Mouse (Mus musculus) forebrain, embryonic 15.5 days (tissue): ENCODE results near the gene Kcnmb2. TPM values are rescaled to one million over a fixed set of nuclear protein-coding genes. Genes with fewer than 3 reads are reported as not detected.

Source experiments
- ATAC-seq: fragments of 200-750 bp; cut with Nextera tagmentation; replicated peaks from 2 replicates; pipeline ENCODE4 v1.8.0; 2017; ENCODE audit warnings: mild to moderate bottlenecking, moderate TSS enrichment, moderate library complexity
- H3K27ac ChIP-seq: fragments of 300-500 bp; sonication (generic); replicated peaks from 2 replicates; pipeline ENCODE4 v1.5.1; 2015; ENCODE audit warnings: mild to moderate bottlenecking, inconsistent platforms
- H3K27me3 ChIP-seq: fragments of 300-500 bp; sonication (generic); 2 replicates; pipeline ENCODE4 v1.6.1; 2015; ENCODE audit warnings: inconsistent platforms
- H3K36me3 ChIP-seq: fragments of 300-500 bp; sonication (generic); 2 replicates; pipeline ENCODE4 v1.6.1; 2015; ENCODE audit warnings: mild to moderate bottlenecking, inconsistent platforms
- H3K4me1 ChIP-seq: fragments of 300-500 bp; sonication (generic); 2 replicates; pipeline ENCODE4 v1.6.1; 2015; ENCODE audit warnings: inconsistent platforms
- H3K4me2 ChIP-seq: fragments of 300-500 bp; sonication (generic); replicated peaks from 2 replicates; pipeline ENCODE4 v1.6.1; 2015; ENCODE audit warnings: mild to moderate bottlenecking, inconsistent platforms
- H3K4me3 ChIP-seq: fragments of 300-500 bp; sonication (generic); 2 replicates; pipeline ENCODE4 v1.5.1; 2015; ENCODE audit warnings: mild to moderate bottlenecking, inconsistent platforms
- H3K9ac ChIP-seq: fragments of 300-500 bp; sonication (generic); replicated peaks from 2 replicates; pipeline ENCODE4 v1.6.1; 2015; ENCODE audit warnings: mild to moderate bottlenecking, inconsistent platforms
- H3K9me3 ChIP-seq: fragments of 300-500 bp; sonication (generic); 2 replicates; pipeline ENCODE4 v1.6.1; 2016; ENCODE audit warnings: inconsistent platforms
- WGBS: fragments of 180-500 bp; shearing (Covaris S2); methylation state at CpG from one replicate; pipeline ENCODE4 v1.1.7; 2015; ENCODE audit warnings: mixed read lengths; 5-methylcytosine and 5-hydroxymethylcytosine counted together
- polyA plus RNA-seq: library from polyadenylated mRNA; unstranded; fragments of >200 nt; fragmentation: Nextera tagmentation; extraction: Ambion mirVana; gene quantifications from 2 replicates; pipeline ENCODE4 v1.2.1, GENCODE M21; 2015

Kcnmb2 gene
- polyA plus RNA-seq, 1 experiment from 2014 or later = 3.6 TPM

- no peak overlapping the region for H3K27ac ChIP-seq
- no peaks in the 10 kb centered on the region for H3K36me3 ChIP-seq
- H3K27me3 ChIP-seq = no peaks in the 10 kb centered on the region
- 0 out of 2 replicates have a peak, but pooled peaks cover 4% of the 10 kb centered on the region for H3K4me1 ChIP-seq
- ATAC-seq = 0 out of 2 replicates have a peak, but pooled peaks have one; percentile 28
- H3K9ac ChIP-seq = no peak overlapping the region
- no peaks in the 10 kb centered on the region for H3K9me3 ChIP-seq
- H3K4me2 ChIP-seq = no peak overlapping the region
- 81% methylated on average over 10 of the region's 10 CpGs for WGBS
- H3K4me3 ChIP-seq = no peak overlapping the region
Measured at GRCm38 (mm10) chr3:32029375-32030050, 127.2 kb downstream of the Kcnmb2 start.

DNA sequence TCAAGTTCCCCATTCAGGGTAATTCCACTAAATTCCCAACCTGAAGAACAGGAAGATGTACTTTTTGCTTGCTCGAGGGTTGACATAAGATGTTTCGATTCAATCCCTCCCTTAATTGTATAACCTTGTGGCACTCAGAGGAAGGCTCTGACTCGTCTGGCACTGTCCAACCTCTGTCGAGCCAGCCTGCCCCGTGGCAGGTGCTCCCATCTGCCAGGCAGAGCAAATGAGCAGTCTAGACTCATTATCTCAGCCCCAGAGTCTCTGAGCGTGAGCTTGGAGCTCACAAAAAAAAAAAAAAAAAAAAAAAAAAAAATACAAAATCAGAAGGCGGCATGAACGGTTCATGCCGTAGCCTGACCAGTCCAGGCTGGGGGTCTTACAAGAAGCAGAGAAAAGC, 130.1 kb downstream of the Kcnmb2 start:
- no peaks in the 10 kb centered on the region for H3K36me3 ChIP-seq
- 53% methylated on average over 9 of the region's 9 CpGs for WGBS
- no peak overlapping the region for H3K4me2 ChIP-seq
- H3K9me3 ChIP-seq = no peaks in the 10 kb centered on the region
- H3K27me3 ChIP-seq = no peaks in the 10 kb centered on the region
- no peak for ATAC-seq
- no peak overlapping the region for H3K9ac ChIP-seq
- H3K4me1 ChIP-seq = 0 out of 2 replicates have a peak, but pooled peaks cover 4% of the 10 kb centered on the region
- no peak overlapping the region for H3K27ac ChIP-seq
- H3K4me3 ChIP-seq = no peak overlapping the region

GRCm38 (mm10) chr3:32043814-32044213, 141.5 kb downstream of the Kcnmb2 start:
- H3K27me3 ChIP-seq = no peaks in the 10 kb centered on the region
- no peaks in the 10 kb centered on the region for H3K4me1 ChIP-seq
- H3K36me3 ChIP-seq = no peaks in the 10 kb centered on the region
- no peak overlapping the region for H3K27ac ChIP-seq
- H3K4me2 ChIP-seq = no peak overlapping the region
- no peak for ATAC-seq
- H3K9me3 ChIP-seq = no peaks in the 10 kb centered on the region
- H3K9ac ChIP-seq = no peak overlapping the region
- no peak overlapping the region for H3K4me3 ChIP-seq
- WGBS = 60% methylated on average over 3 of the region's 3 CpGs

- no peak for ATAC-seq
- Histone ChIP-seq H3K9ac (no peak overlapping the region), H3K36me3 (no peaks in the 10 kb centered on the region), H3K4me1 (no peaks in the 10 kb centered on the region), H3K27ac (no peak overlapping the region), H3K4me3 (no peak overlapping the region), H3K27me3 (no peaks in the 10 kb centered on the region), H3K4me2 (no peak overlapping the region), H3K9me3 (no peaks in the 10 kb centered on the region)
- 82% methylated on average over 3 of the region's 3 CpGs for WGBS
Measured at GRCm38 (mm10) chr3:32048777-32049176, 146.5 kb downstream of the Kcnmb2 start.

DNA sequence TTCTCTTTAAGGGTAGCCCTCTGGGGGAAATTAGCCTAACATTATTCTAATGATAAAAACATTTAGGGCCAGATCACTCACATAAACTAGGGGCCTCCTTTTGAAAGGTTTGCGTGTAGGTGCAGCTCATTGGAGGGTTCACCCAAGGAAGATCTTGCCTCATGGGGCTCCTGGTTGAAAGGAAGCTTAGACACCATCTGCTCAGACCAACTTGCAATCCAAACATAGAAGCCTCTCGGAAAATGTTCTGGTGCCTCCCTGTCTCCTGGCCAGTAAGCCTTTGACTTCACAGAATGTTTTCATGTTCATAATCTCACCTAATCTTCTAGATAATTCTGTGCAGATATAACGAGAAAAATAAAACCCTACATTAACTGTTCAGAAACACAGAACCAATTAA, 150.3 kb downstream of the Kcnmb2 start:
- Histone ChIP-seq H3K4me1 (no peaks in the 10 kb centered on the region), H3K4me3 (no peak overlapping the region), H3K9ac (no peak overlapping the region), H3K27me3 (no peaks in the 10 kb centered on the region), H3K9me3 (no peaks in the 10 kb centered on the region), H3K4me2 (no peak overlapping the region), H3K27ac (no peak overlapping the region), H3K36me3 (no peaks in the 10 kb centered on the region)
- 68% methylated on average over 3 of the region's 3 CpGs for WGBS
- no peak for ATAC-seq

- H3K4me1 ChIP-seq = no peaks in the 10 kb centered on the region
- no peaks in the 10 kb centered on the region for H3K36me3 ChIP-seq
- no peak for ATAC-seq
- no peaks in the 10 kb centered on the region for H3K27me3 ChIP-seq
- no peak overlapping the region for H3K27ac ChIP-seq
- WGBS = 91% methylated on average over 10 of the region's 10 CpGs
- H3K9me3 ChIP-seq = no peaks in the 10 kb centered on the region
- H3K4me3 ChIP-seq = no peak overlapping the region
- H3K4me2 ChIP-seq = no peak overlapping the region
- H3K9ac ChIP-seq = no peak overlapping the region
Measured at GRCm38 (mm10) chr3:32053610-32054241, 151.4 kb downstream of the Kcnmb2 start.

DNA sequence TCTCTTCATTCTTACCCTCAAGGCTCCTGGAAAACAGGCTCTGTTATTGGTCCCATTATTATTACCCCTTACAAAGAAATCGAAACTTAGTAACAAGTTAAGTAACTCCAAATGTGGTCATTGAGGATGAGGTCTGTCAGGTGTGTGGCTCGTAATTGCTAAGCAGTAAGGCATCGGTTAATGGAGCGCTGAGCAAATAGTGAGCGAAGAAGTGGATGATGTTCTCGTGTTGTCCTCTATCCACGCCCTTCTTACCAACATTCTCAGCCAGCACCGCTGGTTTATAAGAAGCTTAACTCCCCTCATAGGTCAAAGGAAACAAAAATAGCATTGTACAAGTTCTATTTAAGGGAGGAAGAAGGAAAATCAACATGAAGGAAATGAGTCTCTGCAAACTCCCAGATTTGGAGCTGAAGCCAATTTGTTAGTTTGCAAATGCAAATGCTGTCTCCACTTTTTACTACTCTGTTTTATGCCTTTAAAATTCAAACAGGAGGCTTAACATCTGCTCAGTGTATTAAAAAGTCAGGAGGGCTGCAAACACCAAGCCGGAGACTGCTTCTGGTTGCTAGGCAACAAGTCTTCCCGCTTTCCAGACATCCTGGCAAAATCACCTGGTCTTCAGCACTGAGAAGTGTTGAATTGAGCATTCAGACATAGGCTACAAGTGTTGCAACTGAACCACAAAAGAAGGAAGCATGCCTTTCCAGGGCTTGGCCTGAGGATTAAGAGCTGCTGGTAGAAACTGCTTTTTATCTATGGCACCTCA, 157.8 kb downstream of the Kcnmb2 start:
- peak overlapping the region; percentile 9; the same call in 1 of the 2 replicates for H3K27ac ChIP-seq
- H3K4me3 ChIP-seq = no peak overlapping the region
- H3K4me1 ChIP-seq = peaks cover 10% of the 10 kb centered on the region
- 45% methylated on average over 10 of the region's 10 CpGs for WGBS
- H3K27me3 ChIP-seq = no peaks in the 10 kb centered on the region
- H3K4me2 ChIP-seq = no peak overlapping the region
- peak; percentile 89 for ATAC-seq
- no peaks in the 10 kb centered on the region for H3K36me3 ChIP-seq
- no peak overlapping the region for H3K9ac ChIP-seq
- no peaks in the 10 kb centered on the region for H3K9me3 ChIP-seq

- Histone ChIP-seq H3K27me3 (no peaks in the 10 kb centered on the region), H3K9ac (no peak overlapping the region), H3K27ac (no peak overlapping the region), H3K9me3 (no peaks in the 10 kb centered on the region), H3K4me3 (no peak overlapping the region), H3K36me3 (no peaks in the 10 kb centered on the region), H3K4me2 (no peak overlapping the region), H3K4me1 (peaks cover 15% of the 10 kb centered on the region)
- ATAC-seq = no peak
- whole genome bisulfite sequencing = 86% methylated on average over 3 of the region's 3 CpGs
Measured at GRCm38 (mm10) chr3:32062685-32063084, 160.4 kb downstream of the Kcnmb2 start.

DNA sequence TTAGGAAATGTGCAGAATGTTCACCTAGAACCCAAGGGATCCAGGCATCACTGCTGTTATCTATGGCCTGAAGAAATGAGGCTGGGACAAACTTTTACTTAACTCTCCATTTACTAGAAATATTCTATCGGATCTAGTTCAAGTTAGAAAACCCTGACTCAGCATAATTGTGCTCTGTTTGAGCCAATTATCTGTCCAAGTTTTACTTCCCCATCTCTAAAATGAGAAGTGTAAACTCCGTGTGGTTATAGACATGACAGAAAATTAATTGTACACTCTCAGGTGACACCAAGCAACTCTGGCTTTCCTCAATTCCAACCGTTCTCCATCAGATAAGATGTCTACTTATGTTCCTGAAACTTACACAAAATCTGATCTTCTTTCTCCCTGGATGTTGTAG, 161.0 kb downstream of the Kcnmb2 start:
- Histone ChIP-seq H3K4me1 (peaks cover 18% of the 10 kb centered on the region), H3K36me3 (no peaks in the 10 kb centered on the region), H3K4me2 (no peak overlapping the region), H3K9ac (no peak overlapping the region), H3K4me3 (no peak overlapping the region), H3K27me3 (no peaks in the 10 kb centered on the region), H3K27ac (no peak overlapping the region), H3K9me3 (no peaks in the 10 kb centered on the region)
- no peak for ATAC-seq
- WGBS = 89% methylated on average over 3 of the region's 3 CpGs

DNA sequence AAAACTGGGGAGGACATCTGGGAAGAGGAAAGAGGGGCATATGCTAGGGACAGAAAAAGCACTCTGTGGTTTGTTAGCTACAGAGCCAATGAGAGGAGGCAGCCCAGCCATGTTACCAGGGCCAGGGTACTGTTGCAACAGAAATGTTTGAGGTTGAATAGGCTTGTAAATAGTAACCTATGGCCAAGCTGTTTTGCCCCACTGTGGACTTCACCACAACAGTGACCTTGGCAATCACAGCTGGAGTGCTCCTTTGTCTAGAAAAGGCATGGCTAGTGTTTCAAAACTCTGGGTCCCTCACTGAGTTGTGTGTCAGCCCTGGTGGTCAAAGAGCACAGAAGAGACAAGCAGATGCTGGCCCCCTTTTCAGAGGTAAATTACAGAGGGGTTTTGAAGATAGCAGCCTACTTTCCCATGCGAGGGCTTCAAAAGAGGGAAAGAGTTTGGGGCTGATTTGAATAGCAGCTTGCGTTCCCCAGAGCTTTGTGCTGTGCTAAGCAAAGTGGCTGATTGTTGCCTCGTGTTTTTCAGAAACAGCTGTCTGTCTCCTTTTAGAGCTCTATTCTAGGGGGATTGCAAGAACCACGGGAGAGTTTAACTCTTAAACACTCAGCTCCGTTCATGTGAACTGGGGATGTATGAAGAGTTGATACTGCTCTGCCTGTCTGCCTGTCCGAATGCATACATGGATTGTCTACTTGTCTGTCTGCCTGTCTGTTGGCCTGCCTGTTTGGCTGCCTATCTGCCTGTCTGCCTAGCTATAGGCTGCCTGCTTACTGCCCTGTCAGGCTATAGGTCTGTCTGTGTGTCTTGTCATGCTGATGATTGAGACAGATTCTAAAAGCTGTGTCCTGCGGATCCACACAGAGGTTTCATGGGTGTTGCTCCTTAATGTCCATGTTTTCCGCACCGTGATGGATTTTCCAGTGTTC, 165.0 kb downstream of the Kcnmb2 start:
- Histone ChIP-seq H3K27ac (peak overlapping the region; percentile 69), H3K4me3 (no peak overlapping the region), H3K9me3 (no peaks in the 10 kb centered on the region), H3K36me3 (no peaks in the 10 kb centered on the region), H3K9ac (no peak overlapping the region), H3K27me3 (no peaks in the 10 kb centered on the region), H3K4me2 (no peak overlapping the region), H3K4me1 (peaks cover 8% of the 10 kb centered on the region; the same call in 1 of the 2 replicates)
- 28% methylated on average over 9 of the region's 9 CpGs for WGBS
- ATAC-seq = peak; percentile 82

GRCm38 (mm10) chr3:32073881-32074280, 171.6 kb downstream of the Kcnmb2 start:
- WGBS = 52% methylated on average over 8 of the region's 8 CpGs
- Histone ChIP-seq H3K9ac (no peak overlapping the region), H3K4me2 (no peak overlapping the region), H3K27me3 (no peaks in the 10 kb centered on the region), H3K27ac (no peak overlapping the region), H3K36me3 (no peaks in the 10 kb centered on the region), H3K9me3 (no peaks in the 10 kb centered on the region), H3K4me3 (no peak overlapping the region), H3K4me1 (no peaks in the 10 kb centered on the region)
- no peak for ATAC-seq
